Mouse (Mus musculus) brain, embryonic 14.5 days (tissue): ENCODE measurements around the gene Oas1h. TPM values are rescaled to one million over a fixed set of nuclear protein-coding genes. Genes with fewer than 3 reads are reported as not detected.

Experiments
- DNase-seq: peaks from one replicate; pipeline ENCODE4 v3.0.0-alpha.2; 2011; ENCODE audit warnings: low read depth
- CTCF ChIP-seq: fragments of 200-500 bp; IDR thresholded peaks from 2 replicates; pipeline ENCODE4 v1.5.1; 2012; ENCODE audit warnings: inconsistent platforms, mild to moderate bottlenecking, moderate library complexity, borderline replicate concordance; ENCODE audit not compliant: insufficient read depth, insufficient read length; ENCODE audit errors: extremely low read depth
- POLR2A ChIP-seq: fragments of 200-500 bp; IDR thresholded peaks from 2 replicates; pipeline ENCODE4 v1.6.1; 2012; ENCODE audit warnings: mild to moderate bottlenecking, inconsistent platforms, borderline replicate concordance; ENCODE audit not compliant: poor library complexity, insufficient read depth, insufficient read length, severe bottlenecking; ENCODE audit errors: extremely low read depth
- polyA plus RNA-seq: library from polyadenylated mRNA; depleted of rRNA; stranded (reverse); fragments of >200 nt; gene quantifications from 2 replicates; pipeline ENCODE4 v1.2.3, GENCODE M21; 2012; rRNA removed

Gene Oas1h
- polyA plus RNA-seq: not detected in 2 replicates

DNA sequence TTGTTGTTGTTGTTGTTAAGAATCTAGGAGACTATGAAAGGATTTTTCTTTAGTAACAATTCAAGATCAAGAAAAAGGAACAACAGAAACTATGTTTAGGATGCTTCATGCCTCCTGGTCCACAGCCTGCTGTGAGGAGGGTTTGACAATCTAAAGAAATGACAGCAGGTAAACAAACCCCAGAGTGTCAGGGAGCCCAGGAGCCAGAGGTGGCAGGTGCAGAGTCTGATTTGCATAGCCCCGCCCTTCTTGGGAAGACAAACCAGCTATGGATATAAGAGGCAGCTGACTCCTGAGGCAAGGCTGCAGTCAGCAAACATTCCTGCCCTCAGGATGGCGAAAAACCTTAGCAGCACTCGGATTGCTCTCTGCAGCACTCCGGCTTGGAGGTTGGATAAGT is at the start of gene Oas1h:
Oas1h (plus strand) TSS at position 301 of the 400 bp plus-strand sequence.
- TF ChIP-seq CTCF: no peak
- TF ChIP-seq POLR2A: no peak
- no peak for DNase-seq

DNA sequence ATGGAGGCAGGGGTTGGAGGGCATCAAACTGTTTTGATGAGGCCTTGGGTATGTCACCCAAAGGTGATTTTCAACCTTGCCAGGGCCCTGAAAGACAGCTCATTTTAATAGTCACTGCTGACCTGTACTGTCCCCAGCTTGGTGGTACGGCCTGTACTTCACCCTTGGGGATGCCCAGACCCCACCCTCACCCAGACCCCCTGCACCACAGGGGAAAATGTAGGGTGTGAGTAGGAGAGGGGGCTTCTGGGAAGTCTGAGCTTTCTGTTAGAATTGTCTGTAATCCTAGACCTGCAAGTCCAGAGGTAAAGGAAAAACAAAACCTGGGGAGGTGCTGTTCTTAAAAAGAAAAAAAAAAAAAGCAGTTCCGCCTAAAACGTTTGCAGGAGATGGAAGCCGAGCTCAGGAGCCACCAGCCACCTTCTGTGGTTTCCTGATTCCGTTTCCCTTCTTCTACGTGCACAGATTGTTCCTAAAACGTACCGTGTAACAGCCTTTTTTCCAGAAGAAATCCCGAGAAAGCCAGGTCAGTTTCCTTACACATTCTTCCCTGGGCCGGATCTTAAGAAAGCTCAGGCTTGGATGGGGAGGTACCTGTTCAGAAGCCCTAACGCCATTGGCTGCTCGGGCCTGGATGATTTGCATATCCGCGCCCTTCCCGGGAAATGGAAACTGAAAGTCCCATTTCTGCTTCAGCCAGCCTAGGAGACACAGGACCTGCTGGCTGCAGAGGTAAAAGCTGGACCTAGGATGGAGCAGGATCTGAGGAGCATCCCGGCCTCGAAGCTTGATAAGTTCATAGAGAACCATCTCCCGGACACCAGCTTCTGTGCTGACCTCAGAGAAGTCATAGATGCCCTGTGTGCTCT is 49.0 kb upstream of the Oas1h start, which contains the start of gene Oas1c:
Oas1c (minus strand) TSS at position 564 of the 869 bp plus-strand sequence.
- peak; percentile 95 for DNase-seq
- TF ChIP-seq POLR2A: no peak
- TF ChIP-seq CTCF: no peak

DNA sequence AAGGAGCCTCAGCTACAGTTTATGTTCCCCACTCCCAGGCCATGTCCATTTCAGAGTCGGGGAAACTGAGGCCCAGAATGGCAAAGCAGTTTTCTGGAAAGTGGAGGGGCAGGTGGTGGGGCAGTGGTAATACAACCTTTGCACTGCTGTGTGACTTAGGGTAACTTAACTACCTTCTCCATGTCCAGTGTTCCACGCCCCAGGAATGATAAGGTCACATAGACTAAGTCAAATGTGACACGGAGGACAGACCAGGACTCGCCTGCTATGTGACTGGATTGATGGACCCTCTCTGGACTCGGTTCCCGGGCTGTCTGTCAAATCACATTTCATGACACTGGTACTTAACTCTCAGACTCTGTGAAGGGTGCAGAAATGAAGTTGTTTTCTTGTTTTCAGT is 48.2 kb upstream of the Oas1h start:
- TF ChIP-seq CTCF (no peak), POLR2A (no peak)

DNA sequence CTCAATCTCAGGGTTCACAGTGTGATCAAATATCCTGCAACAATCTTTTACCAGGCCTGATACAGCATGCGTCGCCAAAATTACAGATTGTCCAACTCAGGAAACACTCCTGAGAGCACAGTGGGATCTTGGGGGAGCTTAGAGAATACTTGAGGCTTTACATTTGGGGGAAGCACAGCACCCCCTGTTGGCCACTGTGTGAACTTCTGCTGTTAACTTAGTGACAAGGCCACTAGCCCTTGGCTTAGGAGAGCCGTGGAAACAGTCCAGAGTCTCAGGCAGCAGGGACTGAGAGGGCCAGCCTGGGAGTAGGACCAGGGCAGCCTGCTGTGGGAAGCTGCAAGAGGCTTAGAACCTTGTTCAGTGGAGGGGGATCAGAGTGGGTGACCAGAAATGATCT is 45.3 kb upstream of the Oas1h start:
- DNase-seq: peak; percentile 25
- TF ChIP-seq POLR2A: no peak
- peak; percentile 44; the same call in 1 of the 2 replicates for TF ChIP-seq CTCF

More for the DNA sequence above, 48.2 kb upstream of the Oas1h start:
- DNase-seq: no peak

DNA sequence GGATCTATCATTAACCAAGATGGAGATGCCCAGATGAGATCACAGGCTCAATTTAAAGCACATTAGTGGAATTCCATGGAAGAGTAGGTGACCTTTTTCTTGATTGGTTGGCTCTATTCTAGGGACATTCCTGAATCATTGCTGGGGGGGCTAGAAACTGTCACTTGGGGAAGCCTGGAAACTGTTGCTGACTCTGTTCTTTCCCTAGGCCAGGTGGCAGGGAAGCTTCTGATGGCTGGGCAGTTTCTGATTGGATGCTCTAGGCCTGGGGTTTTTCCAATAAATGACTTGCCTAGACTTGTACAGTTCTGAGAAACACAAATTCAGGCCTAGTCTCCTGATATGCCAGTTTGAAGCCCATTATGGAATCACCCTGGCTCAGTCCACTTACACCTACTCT is 42.2 kb upstream of the Oas1h start:
- no peak for DNase-seq
- no peak for TF ChIP-seq POLR2A
- TF ChIP-seq CTCF: no peak

DNA sequence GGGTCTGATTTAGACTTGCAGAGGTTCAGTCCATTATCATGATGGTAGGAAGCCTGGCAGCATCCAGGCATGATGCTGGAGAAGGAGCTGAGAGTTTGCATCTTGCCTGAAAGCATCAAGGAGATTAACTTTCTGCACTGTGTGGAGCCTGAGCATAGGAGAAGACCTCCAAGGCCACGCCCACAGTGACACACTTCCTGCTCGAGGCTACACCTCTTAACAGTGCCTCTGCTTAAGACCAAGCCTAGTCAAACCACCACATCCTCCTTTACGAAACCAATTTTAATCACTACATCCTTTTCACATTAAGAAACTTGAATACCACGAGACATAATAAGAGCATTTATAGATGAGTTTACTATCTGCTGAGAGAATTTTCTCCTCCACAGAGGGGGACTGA is 30.2 kb upstream of the Oas1h start:
- TF ChIP-seq CTCF (no peak), POLR2A (no peak)
- no peak for DNase-seq

- DNase-seq: peak; percentile 69
- no peak for TF ChIP-seq POLR2A
- TF ChIP-seq CTCF: no peak
Measured at GRCm38 (mm10) chr5:120833335-120834280, 27.6 kb upstream of the Oas1h start.

DNA sequence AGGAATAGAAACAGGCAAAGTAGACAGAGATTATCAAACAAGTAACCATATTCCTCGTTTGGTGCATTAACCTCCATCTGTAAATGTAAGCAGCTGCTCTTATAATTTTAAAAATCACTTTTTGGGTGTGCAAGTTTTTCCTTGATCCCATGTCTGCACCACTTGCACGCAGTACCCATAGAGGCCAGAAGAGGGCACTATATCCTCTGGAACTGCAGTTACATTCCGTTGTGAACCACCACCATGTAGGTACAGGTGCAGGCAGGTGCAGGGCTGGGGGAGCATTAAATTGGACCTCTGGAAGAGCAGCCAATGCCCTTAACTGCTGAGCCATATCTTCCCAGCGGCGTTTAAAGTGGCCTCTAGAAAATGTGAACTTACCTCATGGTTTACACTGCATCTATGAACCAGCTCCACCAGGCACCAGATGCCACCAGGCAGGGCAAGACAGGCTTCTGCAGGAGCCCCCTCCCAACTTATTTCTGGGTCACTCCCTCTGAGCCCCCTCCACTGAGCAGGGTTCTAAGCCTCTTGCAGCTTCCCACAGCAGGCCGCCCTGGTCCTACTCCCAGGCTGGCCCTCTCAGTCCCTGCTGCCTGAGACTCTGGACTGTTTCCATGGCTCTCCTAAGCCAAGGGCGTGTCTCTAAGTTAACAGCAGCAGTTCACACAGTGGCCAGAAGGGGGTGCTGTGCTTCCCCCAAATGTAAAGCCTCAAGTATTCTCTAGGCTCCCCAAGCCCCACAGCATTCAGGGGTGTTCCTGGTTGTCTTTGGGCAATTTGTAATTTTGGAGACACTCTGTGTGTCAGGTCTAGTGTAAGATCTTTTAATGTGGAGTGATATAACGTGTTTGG is 24.3 kb upstream of the Oas1h start:
- TF ChIP-seq POLR2A (no peak), CTCF (peak; percentile 70)

GRCm38 (mm10) chr5:120844713-120845112 is 16.5 kb upstream of the Oas1h start:
- DNase-seq: peak; percentile 87
- no peak for TF ChIP-seq POLR2A
- TF ChIP-seq CTCF: no peak

More for the DNA sequence above, 24.3 kb upstream of the Oas1h start:
- DNase-seq: peak; percentile 69

GRCm38 (mm10) chr5:120847067-120847466 is 14.2 kb upstream of the Oas1h start, which contains the start of gene Oas1f:
Gene Oas1f (plus strand): TSS chr5:120847367.
- TF ChIP-seq CTCF (no peak), POLR2A (no peak)
- no peak for DNase-seq
